Mouse (Mus musculus) myocyte (in vitro differentiated cells): ENCODE results near the gene Crat. TPM values are rescaled to one million over a fixed set of nuclear protein-coding genes. Genes with fewer than 3 reads are reported as not detected.

Source experiments
- H3K27me3 ChIP-seq: one replicate; pipeline ENCODE4 v1.6.1; 2011; ENCODE audit not compliant: control insufficient read depth, insufficient read depth, insufficient read length
- H3K36me3 ChIP-seq: one replicate; pipeline ENCODE4 v1.6.1; 2011; ENCODE audit not compliant: control insufficient read depth, insufficient read depth
- H3K4me2 ChIP-seq: one replicate; pipeline ENCODE4 v1.6.1; 2011; ENCODE audit warnings: low read depth, control low read depth
- H3K4me3 ChIP-seq: one replicate; pipeline ENCODE4 v1.5.1; 2011; ENCODE audit warnings: mild to moderate bottlenecking, control low read depth, moderate library complexity
- H3K79me2 ChIP-seq: one replicate; pipeline ENCODE4 v1.6.1; 2011; ENCODE audit not compliant: control insufficient read depth, insufficient read depth
- H3ac ChIP-seq: one replicate; pipeline ENCODE4 v1.6.1; 2011; ENCODE audit not compliant: control insufficient read depth, insufficient read length
- CEBPB ChIP-seq: IDR thresholded peaks from 2 replicates; pipeline ENCODE4 v1.6.1; 2011; ENCODE audit warnings: mild to moderate bottlenecking, moderate library complexity; ENCODE audit not compliant: poor library complexity, insufficient read depth, severe bottlenecking
- E2F4 ChIP-seq: IDR thresholded peaks from one replicate; pipeline ENCODE4 v1.6.1; 2011; ENCODE audit warnings: mild to moderate bottlenecking, control low read depth, moderate library complexity; ENCODE audit not compliant: insufficient read depth
- MAX ChIP-seq: IDR thresholded peaks from one replicate; pipeline ENCODE4 v1.6.1; 2011; ENCODE audit warnings: low read depth, mild to moderate bottlenecking, control low read depth
- MYOD1 ChIP-seq, 3 experiments: IDR thresholded peaks; one replicate each; pipeline ENCODE4 v1.6.1; 2011; ENCODE audit warnings: control low read depth in 2 of 3, low read depth in 2 of 3, mild to moderate bottlenecking in 2 of 3, moderate library complexity in 1 of 3; ENCODE audit not compliant: insufficient read length in 2 of 3, control insufficient read depth in 1 of 3
- MYOG ChIP-seq, 3 experiments: IDR thresholded peaks; one replicate each; pipeline ENCODE4 v1.6.1; 2011; ENCODE audit warnings: control low read depth in 2 of 3, low read depth in 2 of 3, mild to moderate bottlenecking in 2 of 3; ENCODE audit not compliant: insufficient read length in 2 of 3, control insufficient read depth in 1 of 3, insufficient read depth in 1 of 3
- POLR2A ChIP-seq: IDR thresholded peaks from one replicate; pipeline ENCODE4 v1.6.1; 2011; ENCODE audit warnings: low read depth, mild to moderate bottlenecking, control low read depth, moderate library complexity; ENCODE audit not compliant: insufficient read length
- POLR2AphosphoS2 ChIP-seq: IDR thresholded peaks from one replicate; pipeline ENCODE4 v1.6.1; 2011; ENCODE audit warnings: low read depth, control low read depth; ENCODE audit not compliant: insufficient read length
- REST ChIP-seq: IDR thresholded peaks from one replicate; pipeline ENCODE4 v1.6.1; 2011; ENCODE audit warnings: mild to moderate bottlenecking, control low read depth, moderate library complexity; ENCODE audit not compliant: insufficient read depth, insufficient read length
- SRF ChIP-seq: IDR thresholded peaks from one replicate; pipeline ENCODE4 v1.6.1; 2011; ENCODE audit warnings: low read depth; ENCODE audit not compliant: control insufficient read depth, insufficient read length
- TCF12 ChIP-seq: IDR thresholded peaks from one replicate; pipeline ENCODE4 v1.6.1; 2011; ENCODE audit warnings: mild to moderate bottlenecking, control low read depth; ENCODE audit not compliant: poor library complexity, insufficient read depth, severe bottlenecking
- TCF3 ChIP-seq: IDR thresholded peaks from one replicate; pipeline ENCODE4 v1.6.1; 2011; ENCODE audit warnings: low read depth, control low read depth; ENCODE audit not compliant: insufficient read length
- USF1 ChIP-seq: IDR thresholded peaks from one replicate; pipeline ENCODE4 v1.6.1; 2011; ENCODE audit warnings: low read depth, mild to moderate bottlenecking, control low read depth, moderate library complexity
- polyA plus RNA-seq: library from polyadenylated mRNA; unstranded; fragments of >200 nt; fragmentation: generic; extraction: Trizol; gene quantifications from one replicate; pipeline ENCODE4 v1.2.1, GENCODE M21; 2012; ENCODE audit warnings: missing spikeins

Crat gene
- polyA plus RNA-seq, 1 experiment = 42.2 TPM

- Histone ChIP-seq H3K27me3 (no peaks in the 10 kb centered on the region), H3K4me2 (peak overlapping the region; percentile 99), H3K4me3 (peak overlapping the region; percentile 19), H3K36me3 (peaks cover 5% of the 10 kb centered on the region), H3ac (no peak overlapping the region), H3K79me2 (peaks cover 4% of the 10 kb centered on the region)
- peak; percentile 72 for TF ChIP-seq POLR2A
- TF ChIP-seq POLR2AphosphoS2 = peak; percentile 63
- no peak for TF ChIP-seq TCF12
- TF ChIP-seq MYOD1 (IDR thresholded peaks at IDR 0.05; ENCODE audit: control insufficient read depth in 1 of 3, insufficient read length in 2 of 3, low read depth in 2 of 3) = no peak
- no peak for TF ChIP-seq USF1
- TF ChIP-seq E2F4 = no peak
- no peak for TF ChIP-seq TCF3
- TF ChIP-seq MAX = no peak
- TF ChIP-seq CEBPB = no peak
- TF ChIP-seq REST = no peak
- TF ChIP-seq SRF = peak; percentile 51
- no peak for TF ChIP-seq MYOG (IDR thresholded peaks at IDR 0.05; ENCODE audit: control insufficient read depth in 1 of 3, insufficient read depth in 1 of 3, insufficient read length in 2 of 3, low read depth in 2 of 3)
Observed at GRCm38 (mm10) chr2:30440701-30441517, 25.3 kb upstream of the Crat start.

- Histone ChIP-seq H3ac (no peak overlapping the region), H3K4me3 (no peak overlapping the region)
Observed at GRCm38 (mm10) chr2:30440211-30440700, 24.6 kb upstream of the Crat start.

GRCm38 (mm10) chr2:30439631-30440030 is 24.0 kb upstream of the Crat start:
- H3K27me3 ChIP-seq = no peaks in the 10 kb centered on the region
- H3K4me2 ChIP-seq = no peak overlapping the region
- H3K4me3 ChIP-seq = no peak overlapping the region
- H3ac ChIP-seq = no peak overlapping the region
- TF ChIP-seq POLR2AphosphoS2 = no peak
- TF ChIP-seq USF1 = no peak
- TF ChIP-seq CEBPB = no peak
- no peak for TF ChIP-seq MYOD1 (IDR thresholded peaks at IDR 0.05; ENCODE audit: control insufficient read depth in 1 of 3, insufficient read length in 2 of 3, low read depth in 2 of 3)
- TF ChIP-seq E2F4 = no peak
- no peak for TF ChIP-seq SRF
- no peak for TF ChIP-seq POLR2A
- no peak for TF ChIP-seq TCF12
- TF ChIP-seq MYOG (IDR thresholded peaks at IDR 0.05; ENCODE audit: control insufficient read depth in 1 of 3, insufficient read depth in 1 of 3, insufficient read length in 2 of 3, low read depth in 2 of 3) = no peak
- TF ChIP-seq MAX = no peak
- peaks cover 4% of the 10 kb centered on the region for H3K79me2 ChIP-seq
- H3K36me3 ChIP-seq = peaks cover 5% of the 10 kb centered on the region

More at GRCm38 (mm10) chr2:30440211-30440700, 24.6 kb upstream of the Crat start:
- no peaks in the 10 kb centered on the region for H3K27me3 ChIP-seq
- H3K36me3 ChIP-seq = peaks cover 5% of the 10 kb centered on the region
- peak overlapping the region; percentile 99 for H3K4me2 ChIP-seq
- H3K79me2 ChIP-seq = peaks cover 4% of the 10 kb centered on the region
- TF ChIP-seq POLR2AphosphoS2 = no peak
- no peak for TF ChIP-seq E2F4
- no peak for TF ChIP-seq CEBPB
- no peak for TF ChIP-seq MYOG (IDR thresholded peaks at IDR 0.05; ENCODE audit: control insufficient read depth in 1 of 3, insufficient read depth in 1 of 3, insufficient read length in 2 of 3, low read depth in 2 of 3)
- TF ChIP-seq USF1 = no peak
- no peak for TF ChIP-seq REST
- no peak for TF ChIP-seq MAX
- no peak for TF ChIP-seq TCF3
- TF ChIP-seq SRF = no peak

GRCm38 (mm10) chr2:30437791-30438190 is 22.2 kb upstream of the Crat start:
- no peaks in the 10 kb centered on the region for H3K27me3 ChIP-seq
- TF ChIP-seq USF1 (no peak), REST (no peak), POLR2AphosphoS2 (no peak), TCF12 (no peak), CEBPB (no peak), MAX (no peak), POLR2A (no peak), SRF (no peak), MYOG (IDR thresholded peaks at IDR 0.05; ENCODE audit: control insufficient read depth in 1 of 3, insufficient read depth in 1 of 3, insufficient read length in 2 of 3, low read depth in 2 of 3) (no peak), MYOD1 (IDR thresholded peaks at IDR 0.05; ENCODE audit: control insufficient read depth in 1 of 3, insufficient read length in 2 of 3, low read depth in 2 of 3) (no peak), E2F4 (no peak), TCF3 (no peak)
- no peaks in the 10 kb centered on the region for H3K79me2 ChIP-seq
- no peak overlapping the region for H3ac ChIP-seq
- peaks cover 21% of the 10 kb centered on the region for H3K36me3 ChIP-seq
- H3K4me3 ChIP-seq = no peak overlapping the region
- H3K4me2 ChIP-seq = no peak overlapping the region
